Mouse (Mus musculus): ENCODE measurements around the gene Ubxn6. TPM values are rescaled to one million over a fixed set of nuclear protein-coding genes. Genes with fewer than 3 reads are reported as not detected.

Gene Ubxn6
- polyA plus RNA-seq, 1 experiment from 2014 or later = 58.1 TPM

DNA sequence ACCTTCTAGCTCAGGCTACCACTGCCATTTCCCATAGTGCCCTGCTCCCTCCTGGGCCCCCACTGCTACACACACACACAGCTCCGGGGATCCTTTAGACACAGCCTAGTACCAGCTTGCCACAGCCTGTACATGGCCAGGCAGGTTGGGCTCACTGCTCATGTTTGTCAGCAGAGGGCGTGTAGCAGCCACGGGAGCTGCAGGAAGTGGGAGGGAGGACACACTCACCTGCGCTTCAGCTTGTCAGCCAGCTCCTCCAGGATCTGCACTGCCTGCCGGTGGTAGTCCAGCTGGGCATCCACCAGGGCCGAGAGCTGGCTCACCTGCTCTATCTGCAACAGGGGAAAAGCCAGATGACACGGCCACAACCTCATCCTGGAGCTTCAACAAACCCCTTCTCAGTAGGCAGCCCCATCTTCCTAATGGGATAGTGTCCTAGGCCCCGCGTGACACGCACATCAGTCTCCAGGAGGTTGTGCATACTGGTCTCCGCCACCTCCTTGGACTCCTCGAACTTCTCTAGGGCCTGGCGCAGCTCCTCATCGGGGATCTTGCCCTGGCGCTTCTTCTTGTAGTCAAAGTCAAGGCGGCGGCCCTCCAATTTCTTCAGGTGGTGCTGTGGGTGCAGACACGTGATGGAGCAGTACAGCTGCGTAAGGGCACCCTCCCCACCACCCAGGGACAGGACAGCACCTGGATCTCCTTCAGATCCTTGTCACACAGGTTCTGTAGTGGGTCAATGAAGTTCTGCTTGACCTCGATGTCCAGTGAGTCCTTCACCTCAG lies 56.3 kb downstream of the Ubxn6 start:
- Histone ChIP-seq H3K4me2 (replicated peaks) (no peak overlapping the region), H3K27ac (replicated peaks) (0 out of 2 replicates have a peak overlapping the region, but pooled peaks have one; percentile 10), H3K4me1 (peaks cover 10% of the 10 kb centered on the region; the same call in 1 of the 2 replicates), H3K27me3 (no peaks in the 10 kb centered on the region), H3K9ac (replicated peaks) (no peak overlapping the region), H3K9me3 (no peaks in the 10 kb centered on the region), H3K4me3 (no peak overlapping the region), H3K36me3 (peaks cover 67% of the 10 kb centered on the region)
- no peak for ATAC-seq (ENCODE audit: low FRiP score, low read depth)
- WGBS = 80% methylated on average over 20 of the region's 20 CpGs

DNA sequence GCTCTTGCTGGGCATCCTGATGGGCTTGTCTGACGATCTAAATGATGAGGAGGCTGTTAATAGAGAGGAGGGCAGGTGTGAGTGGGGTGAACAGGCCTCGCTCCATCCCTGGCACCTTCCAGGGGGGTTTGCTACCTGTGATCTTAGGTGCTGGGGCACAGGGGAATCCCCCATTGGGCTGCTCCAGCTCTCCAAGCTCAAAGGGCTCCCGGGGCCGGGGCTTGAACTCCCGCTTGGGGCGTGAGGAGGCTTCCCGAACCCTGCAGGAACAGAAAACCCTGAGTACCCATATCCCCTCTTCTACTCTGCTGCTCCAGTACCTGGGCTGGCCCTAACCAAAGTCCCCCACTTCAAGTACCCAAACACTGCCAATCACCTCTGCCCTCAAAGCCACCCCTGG lies 57.0 kb downstream of the Ubxn6 start:
- H3K4me2 ChIP-seq (replicated peaks) = no peak overlapping the region
- no peak overlapping the region for H3K4me3 ChIP-seq
- no peak for ATAC-seq (ENCODE audit: low FRiP score, low read depth)
- H3K9ac ChIP-seq (replicated peaks) = no peak overlapping the region
- H3K4me1 ChIP-seq = peaks cover 7% of the 10 kb centered on the region; the same call in 1 of the 2 replicates
- H3K27ac ChIP-seq (replicated peaks) = 0 out of 2 replicates have a peak overlapping the region, but pooled peaks have one; percentile 10
- H3K27me3 ChIP-seq = no peaks in the 10 kb centered on the region
- WGBS = 87% methylated on average over 7 of the region's 7 CpGs
- H3K36me3 ChIP-seq = peaks cover 72% of the 10 kb centered on the region
- no peaks in the 10 kb centered on the region for H3K9me3 ChIP-seq

Other genes with a start within 250 kb of the Ubxn6 start
- 12.6 and 13.3 TPM in 2 replicates for gene Zfp119a, start 196.1 kb downstream of the Ubxn6 start, polyA plus RNA-seq (2016; fragmentation: Nextera tagmentation; extraction: Ambion mirVana)
- 15.7 and 16.7 TPM in 2 replicates for gene Zfp959, start 182.9 kb downstream of the Ubxn6 start, polyA plus RNA-seq (2016; fragmentation: Nextera tagmentation; extraction: Ambion mirVana)
- 6.1 and 6.3 TPM in 2 replicates for gene Zfp119b, start 125.5 kb downstream of the Ubxn6 start, polyA plus RNA-seq (2016; fragmentation: Nextera tagmentation; extraction: Ambion mirVana)
- gene Ebi3, start 122.4 kb downstream of the Ubxn6 start, polyA plus RNA-seq (2016; fragmentation: Nextera tagmentation; extraction: Ambion mirVana) = 3.2 and 3.8 TPM in 2 replicates
- 28.7 and 29.4 TPM in 2 replicates for gene Yju2, start 115.9 kb downstream of the Ubxn6 start, polyA plus RNA-seq (2016; fragmentation: Nextera tagmentation; extraction: Ambion mirVana)
- gene Shd, start 104.6 kb downstream of the Ubxn6 start, polyA plus RNA-seq (2016; fragmentation: Nextera tagmentation; extraction: Ambion mirVana) = 123 and 131 TPM in 2 replicates
- 89.8 and 98.3 TPM in 2 replicates for gene Fsd1, start 88.5 kb downstream of the Ubxn6 start, polyA plus RNA-seq (2016; fragmentation: Nextera tagmentation; extraction: Ambion mirVana)
- 4.7 and 5.7 TPM in 2 replicates for gene Stap2, start 69.4 kb downstream of the Ubxn6 start, polyA plus RNA-seq (2016; fragmentation: Nextera tagmentation; extraction: Ambion mirVana)
- 195 and 205 TPM in 2 replicates for gene Mpnd, start 69.3 kb downstream of the Ubxn6 start, polyA plus RNA-seq (2016; fragmentation: Nextera tagmentation; extraction: Ambion mirVana)
- gene Sh3gl1, start 38.4 kb downstream of the Ubxn6 start, polyA plus RNA-seq (2016; fragmentation: Nextera tagmentation; extraction: Ambion mirVana) = 131 and 138 TPM in 2 replicates
- 32.5 and 34.5 TPM in 2 replicates for gene Chaf1a, start 34.6 kb downstream of the Ubxn6 start, polyA plus RNA-seq (2016; fragmentation: Nextera tagmentation; extraction: Ambion mirVana)
- 179 and 184 TPM in 2 replicates for gene Hdgfl2, start 4.6 kb upstream of the Ubxn6 start, polyA plus RNA-seq (2016; fragmentation: Nextera tagmentation; extraction: Ambion mirVana)
- gene Plin4, start 34.8 kb upstream of the Ubxn6 start, polyA plus RNA-seq (2016; fragmentation: Nextera tagmentation; extraction: Ambion mirVana) = 0.09 and 0.10 TPM in 2 replicates
- 0.14 and 0.34 TPM in 2 replicates for gene Plin5, start 42.6 kb upstream of the Ubxn6 start, polyA plus RNA-seq (2016; fragmentation: Nextera tagmentation; extraction: Ambion mirVana)
- 0.29 TPM in 1 of 2 replicates, not detected in the other for gene Lrg1, start 47.0 kb upstream of the Ubxn6 start, polyA plus RNA-seq (2016; fragmentation: Nextera tagmentation; extraction: Ambion mirVana)
- gene Sema6b, start 65.3 kb upstream of the Ubxn6 start, polyA plus RNA-seq (2016; fragmentation: Nextera tagmentation; extraction: Ambion mirVana) = 6.5 and 7.9 TPM in 2 replicates
- 8.0 and 8.2 TPM in 2 replicates for gene Tnfaip8l1, start 87.4 kb upstream of the Ubxn6 start, polyA plus RNA-seq (2016; fragmentation: Nextera tagmentation; extraction: Ambion mirVana)
- 56.8 and 61.6 TPM in 2 replicates for gene Mydgf, start 108.9 kb upstream of the Ubxn6 start, polyA plus RNA-seq (2016; fragmentation: Nextera tagmentation; extraction: Ambion mirVana)
- gene Dpp9, start 143.9 kb upstream of the Ubxn6 start, polyA plus RNA-seq (2016; fragmentation: Nextera tagmentation; extraction: Ambion mirVana) = 41.0 and 43.9 TPM in 2 replicates
- gene Fem1a, start 181.8 kb upstream of the Ubxn6 start, polyA plus RNA-seq (2016; fragmentation: Nextera tagmentation; extraction: Ambion mirVana) = 17.9 and 18.6 TPM in 2 replicates
- gene Ticam1, start 201.8 kb upstream of the Ubxn6 start, polyA plus RNA-seq (2016; fragmentation: Nextera tagmentation; extraction: Ambion mirVana) = 1.7 TPM in 2 replicates
- 28.9 and 29.0 TPM in 2 replicates for gene Plin3, start 217.8 kb upstream of the Ubxn6 start, polyA plus RNA-seq (2016; fragmentation: Nextera tagmentation; extraction: Ambion mirVana)
- gene Arrdc5, start 225.3 kb upstream of the Ubxn6 start, polyA plus RNA-seq (2016; fragmentation: Nextera tagmentation; extraction: Ambion mirVana) = not detected in 2 replicates
- gene Uhrf1, start 228.3 kb upstream of the Ubxn6 start, polyA plus RNA-seq (2016; fragmentation: Nextera tagmentation; extraction: Ambion mirVana) = 161 and 166 TPM in 2 replicates